Mouse (Mus musculus) G1E (cell line): ENCODE measurements around the gene Podxl.

ENCODE experiments used
- CTCF ChIP-seq: IDR thresholded peaks from 2 replicates; pipeline ENCODE4 v1.5.1; 2012; ENCODE audit warnings: low read depth, low read length, inconsistent platforms, mixed read lengths
- GATA1 ChIP-seq: IDR thresholded peaks from 2 replicates; pipeline ENCODE4 v1.6.1; 2012; ENCODE audit warnings: borderline replicate concordance, low read length, inconsistent platforms, mixed read lengths
- POLR2AphosphoS5 ChIP-seq: IDR thresholded peaks from 2 replicates; pipeline ENCODE4 v1.6.1; 2012; ENCODE audit warnings: low read depth, low read length, inconsistent platforms; ENCODE audit not compliant: insufficient replicate concordance
- TAL1 ChIP-seq: conservative IDR thresholded peaks from 2 replicates; pipeline ENCODE4 v1.6.1; 2012; ENCODE audit warnings: low read depth, low read length, inconsistent platforms, mixed read lengths

- no peak for TF ChIP-seq GATA1
- TF ChIP-seq CTCF, result no peak
- no peak for TF ChIP-seq POLR2AphosphoS5
- TF ChIP-seq TAL1, result no peak
Measured at GRCm38 (mm10) chr6:31480008-31480407, 83.8 kb downstream of the Podxl start.
